Mouse (Mus musculus) embryo, embryonic 9.5 days (tissue): ENCODE results near the gene Wdr83os.
A peak's percentile ranks its signal among the peaks of the same experiment; 100 is the strongest.

Experiments
- DNase-seq: peaks from one replicate; pipeline ENCODE4 v3.0.0-alpha.2; 2017; ENCODE audit errors: extremely low spot score

Wdr83os gene

DNA sequence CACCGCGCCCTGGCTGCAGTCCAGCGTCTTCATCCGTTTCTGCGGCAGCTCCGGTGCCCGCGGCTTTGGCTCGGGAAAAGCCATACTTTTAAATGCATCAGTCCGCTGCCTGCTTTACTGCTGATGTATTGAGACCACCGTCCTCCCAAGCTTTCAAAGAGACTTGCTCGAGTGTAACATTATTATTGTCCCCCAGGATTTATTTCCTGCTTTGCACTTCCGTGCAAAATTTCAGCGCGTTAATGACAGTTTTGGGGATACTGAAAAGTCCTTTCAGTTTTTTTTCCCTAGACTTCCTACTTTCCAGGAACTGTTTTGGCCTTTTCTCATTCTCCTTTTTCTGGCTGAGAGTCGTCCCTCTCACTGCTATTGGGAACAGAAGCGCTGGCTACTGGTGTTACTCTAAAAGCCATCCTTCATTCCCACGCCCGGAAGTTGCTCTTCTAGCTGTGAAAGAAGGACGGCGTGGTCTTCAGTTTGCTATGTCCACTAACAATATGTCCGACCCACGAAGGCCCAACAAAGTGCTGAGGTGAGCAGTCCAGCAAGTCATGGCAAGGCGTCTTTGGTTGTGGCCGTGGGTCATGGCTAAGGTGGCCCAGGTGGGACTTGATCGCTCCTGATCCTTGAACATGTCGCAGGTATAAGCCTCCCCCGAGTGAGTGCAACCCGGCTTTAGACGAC, at the start of gene Wdr83os:
Gene Wdr83os (plus strand): TSS at position 209 of the 684 bp plus-strand sequence.
- peak; percentile 82 for DNase-seq

DNA sequence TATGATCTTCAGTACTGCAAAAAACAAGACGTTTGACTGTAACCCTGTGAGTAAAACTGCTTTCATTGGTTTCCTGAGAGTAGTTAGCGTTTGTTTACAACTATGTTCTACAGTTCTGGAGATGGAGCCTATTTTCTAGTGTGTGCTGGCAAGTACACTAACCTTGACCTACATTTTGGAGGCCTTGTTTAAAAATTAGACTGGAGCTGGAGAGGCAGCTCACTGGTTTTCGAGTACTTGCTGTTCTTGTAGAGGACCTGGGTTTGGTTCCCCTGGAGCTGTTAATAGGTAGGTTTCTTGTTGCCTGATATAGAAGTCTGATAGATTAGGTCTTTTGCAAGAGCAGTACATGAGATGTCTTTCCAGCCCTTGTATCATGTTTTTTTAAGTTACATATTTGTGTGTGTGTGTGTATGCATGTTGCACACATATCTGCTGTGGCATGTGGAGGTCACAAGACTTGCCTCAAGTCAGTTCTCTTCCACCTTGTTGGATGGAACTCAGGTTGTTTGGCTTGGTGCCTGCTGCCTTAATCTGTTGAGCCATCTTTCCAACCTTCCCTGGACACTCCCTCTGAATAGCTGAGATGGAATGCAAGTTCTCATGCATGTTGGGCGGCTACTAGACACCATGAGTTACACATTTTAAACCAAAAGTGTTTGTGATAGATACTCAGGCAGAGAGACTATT, 47.8 kb upstream of the Wdr83os start:
- DNase-seq: no peak

DNA sequence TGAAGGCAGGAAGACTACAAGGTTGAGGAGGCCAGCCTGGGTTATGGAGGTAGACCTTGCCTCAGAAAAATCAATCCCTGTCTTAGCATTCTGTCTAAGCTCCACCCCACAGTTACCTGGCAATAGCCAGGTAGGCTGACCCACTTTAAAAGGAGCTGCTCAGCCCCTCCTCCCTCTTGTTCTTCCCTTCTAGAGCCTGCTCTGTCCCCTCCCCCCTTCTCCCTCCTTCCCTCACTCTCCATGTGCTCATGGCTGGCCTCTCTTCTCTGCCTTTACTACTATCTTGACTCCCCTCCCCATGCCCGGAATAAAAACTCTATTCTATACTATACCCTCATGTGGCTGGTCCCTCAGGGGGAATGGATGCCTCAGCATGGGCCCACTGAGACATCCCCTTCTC, 46.7 kb upstream of the Wdr83os start:
- DNase-seq: no peak

DNA sequence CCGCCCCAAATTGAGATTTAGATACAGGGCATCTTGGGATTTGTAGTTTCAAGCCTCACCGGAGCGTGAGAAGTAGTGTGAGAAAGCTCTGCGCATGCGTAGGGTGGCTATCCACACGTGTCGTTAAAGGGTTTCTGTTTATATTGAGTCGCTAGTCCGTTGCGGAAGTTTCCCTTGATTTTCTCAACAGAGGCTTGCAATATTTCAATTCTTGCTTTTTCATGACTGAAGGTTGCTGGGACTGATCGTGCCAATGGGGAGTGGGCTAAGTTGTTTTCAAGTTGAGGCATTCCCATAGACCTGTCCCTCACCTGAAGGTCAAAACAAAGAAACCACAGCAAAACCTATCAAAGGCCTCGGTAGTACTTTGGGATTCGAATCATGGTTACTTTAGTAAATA, 45.8 kb upstream of the Wdr83os start:
- DNase-seq: peak; percentile 80

GRCm38 (mm10) chr8:85035165-85035727, 45.3 kb upstream of the Wdr83os start:
- DNase-seq: peak; percentile 50

DNA sequence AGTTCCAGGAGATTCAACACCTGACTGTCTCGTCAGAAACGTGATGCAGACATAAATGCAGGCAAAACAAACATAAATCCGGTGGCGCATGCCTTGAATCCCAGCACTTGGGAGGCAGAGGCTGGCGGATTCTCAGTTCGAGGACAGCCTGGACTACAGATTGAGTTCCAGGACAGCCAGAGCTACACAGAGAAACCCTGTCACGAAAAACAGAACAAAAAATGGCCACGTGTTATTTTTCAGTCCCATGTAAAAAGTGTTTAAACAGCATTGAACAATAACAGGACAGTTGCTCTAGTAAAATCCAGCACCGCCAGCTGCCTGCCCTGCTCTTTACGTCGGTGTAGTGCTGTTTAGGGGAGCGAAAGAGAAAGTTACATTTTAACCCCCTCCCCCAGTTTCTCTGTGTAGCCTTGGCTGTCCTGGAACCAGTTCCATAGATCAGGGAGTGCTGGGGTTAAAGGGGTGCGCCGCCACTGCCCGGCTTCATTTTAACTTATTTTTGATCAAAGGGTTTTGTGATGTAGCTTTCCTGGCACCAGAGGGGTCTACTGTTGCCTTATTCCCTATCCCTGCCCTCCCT, 44.7 kb upstream of the Wdr83os start:
- no peak for DNase-seq

GRCm38 (mm10) chr8:85036381-85036717, 44.2 kb upstream of the Wdr83os start:
- DNase-seq: no peak

DNA sequence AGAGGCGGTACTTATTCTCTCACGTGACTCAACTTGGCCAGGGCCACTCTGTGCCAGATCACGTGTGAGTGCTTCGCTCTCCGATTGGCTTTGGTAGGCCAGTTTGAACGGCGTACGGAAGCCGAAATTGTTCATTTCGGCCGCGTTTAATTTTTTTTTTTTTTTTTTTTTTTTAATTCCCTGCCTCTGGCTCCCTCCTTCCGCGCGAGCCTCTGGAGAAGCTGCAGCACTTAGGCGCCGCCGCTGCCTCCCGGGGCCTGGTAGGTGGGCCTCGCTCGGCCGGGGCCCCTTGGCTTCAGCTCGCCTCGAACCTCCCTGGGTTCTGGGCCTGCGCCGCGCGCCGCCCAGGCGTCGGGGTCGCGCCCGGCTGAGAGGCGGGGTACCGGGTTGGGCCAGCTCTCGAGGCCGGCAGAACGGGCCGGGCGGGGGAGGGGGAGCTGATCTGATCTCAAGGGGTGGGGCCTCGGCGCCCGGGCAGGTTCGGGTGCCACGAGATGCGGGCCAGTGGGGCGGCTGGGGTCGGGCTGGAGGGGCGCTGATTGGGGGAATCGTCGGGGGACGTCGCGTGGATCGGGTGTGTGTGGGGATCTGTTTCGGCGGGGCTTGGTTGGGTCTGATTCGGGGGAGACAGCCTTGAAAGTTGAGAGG, 43.7 kb upstream of the Wdr83os start, which contains the start of gene Tnpo2:
Gene Tnpo2 (plus strand): TSS at position 198 of the 648 bp plus-strand sequence.
- peak; percentile 92 for DNase-seq

- no peak for DNase-seq
These were observed 43.2 kb upstream of the Wdr83os start for GRCm38 (mm10) chr8:85037366-85037680.

DNA sequence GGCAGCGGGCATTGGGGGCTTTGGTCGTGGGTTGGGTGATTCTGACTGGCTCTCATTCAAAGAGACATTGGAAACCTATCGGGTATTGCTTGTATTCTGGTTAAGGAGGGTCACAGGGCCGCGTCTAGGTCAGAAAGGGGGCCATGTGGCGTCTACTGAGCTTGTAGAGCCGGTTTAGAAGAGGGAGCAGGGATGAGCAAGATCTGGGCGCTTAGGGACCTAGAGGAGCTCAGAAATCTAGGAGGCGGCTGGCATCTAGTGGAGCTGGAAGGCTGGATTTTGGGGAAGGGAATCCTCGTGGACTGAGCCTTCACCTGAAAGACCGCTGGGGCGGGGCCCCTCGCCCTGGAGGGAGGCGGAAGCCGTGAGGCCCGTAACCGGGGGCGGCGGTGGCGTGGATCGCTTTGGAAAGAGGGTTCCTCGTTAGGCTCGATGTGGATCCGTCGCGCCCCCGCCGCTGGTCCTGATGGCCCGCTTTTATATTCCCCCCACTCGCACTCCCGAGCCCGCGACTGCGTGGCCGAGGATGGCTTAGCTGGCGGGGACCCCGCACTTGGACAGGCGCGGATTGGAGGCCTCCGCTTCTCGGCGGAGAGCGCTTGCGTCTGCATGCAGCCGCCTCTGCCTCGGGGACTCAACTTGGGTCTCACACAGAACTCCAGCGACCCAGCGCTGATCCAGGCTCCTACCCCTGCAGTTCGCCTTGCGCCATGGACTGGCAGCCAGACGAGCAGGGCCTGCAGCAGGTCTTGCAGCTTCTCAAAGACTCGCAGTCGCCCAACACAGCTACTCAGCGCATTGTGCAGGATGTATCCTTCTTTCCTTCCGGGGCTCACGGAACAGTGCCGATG, 42.6 kb upstream of the Wdr83os start:
- DNase-seq: peak; percentile 78

GRCm38 (mm10) chr8:85043619-85044018, 36.9 kb upstream of the Wdr83os start:
- no peak for DNase-seq

DNA sequence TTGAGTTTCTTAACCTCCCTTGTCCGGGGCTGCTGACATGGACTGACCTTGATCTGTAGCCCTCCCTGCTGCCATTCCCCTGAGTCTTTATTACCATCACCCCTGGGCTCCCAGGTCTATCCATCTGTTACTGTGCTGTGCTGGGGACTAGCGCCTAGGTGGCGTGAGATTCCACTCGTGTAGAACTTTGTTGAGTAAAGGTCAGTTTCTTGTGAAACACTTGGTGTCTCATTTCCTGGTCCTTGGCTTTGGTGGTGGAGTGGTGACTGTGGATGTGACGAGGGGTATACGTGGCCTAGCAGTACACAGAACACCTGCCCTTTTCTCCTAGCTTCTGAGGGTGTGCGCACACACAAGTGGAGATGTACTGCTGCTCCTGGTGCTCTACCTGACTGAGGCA, 23.2 kb upstream of the Wdr83os start:
- DNase-seq: no peak

DNA sequence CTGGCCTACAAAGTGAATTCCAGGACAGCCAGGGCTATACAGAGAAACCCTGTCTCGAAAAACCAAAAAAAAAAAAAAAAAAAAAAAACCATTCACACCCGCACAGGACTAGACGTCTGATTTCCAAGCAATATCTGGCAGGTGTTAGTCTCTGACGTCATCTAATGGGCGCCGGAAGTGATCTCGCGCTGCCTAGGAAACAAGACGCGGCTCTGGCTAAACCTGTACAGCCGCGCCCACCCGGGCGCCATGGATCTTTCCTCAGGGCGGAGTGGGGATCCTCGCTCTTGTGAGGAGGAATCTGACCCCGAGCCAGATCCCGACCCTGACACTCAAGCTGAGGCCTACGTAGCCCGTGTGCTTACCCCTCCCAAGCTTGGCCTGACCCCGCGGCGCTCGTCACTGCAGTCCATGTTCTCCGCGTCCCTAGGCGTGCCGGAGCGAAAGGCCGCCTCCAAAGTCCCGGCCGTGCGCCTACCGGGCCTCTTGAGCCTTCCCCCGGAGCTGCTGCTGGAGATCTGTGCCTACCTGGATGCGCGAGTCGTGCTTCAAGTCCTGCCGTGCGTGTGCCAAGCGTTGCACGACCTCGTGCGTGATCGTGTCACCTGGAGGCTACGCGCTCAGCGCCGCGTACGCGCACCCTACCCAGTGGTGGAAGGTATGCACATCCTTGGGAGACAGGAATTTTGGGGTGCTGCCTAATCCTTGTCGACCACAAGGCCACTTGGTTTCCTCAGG, 20.5 kb upstream of the Wdr83os start, which contains the start of gene Fbxw9:
Gene Fbxw9 (plus strand): TSS at position 177 of the 738 bp plus-strand sequence.
- DNase-seq: peak; percentile 89

- DNase-seq: no peak
These were observed 17.9 kb upstream of the Wdr83os start for GRCm38 (mm10) chr8:85062603-85063002.

- no peak for DNase-seq
These were observed 15.3 kb upstream of the Wdr83os start for GRCm38 (mm10) chr8:85065213-85065612.

- no peak for DNase-seq
These were observed 13.4 kb upstream of the Wdr83os start for GRCm38 (mm10) chr8:85067155-85067554.

GRCm38 (mm10) chr8:85067982-85068381, 12.6 kb upstream of the Wdr83os start, which contains the start of gene Gm5741:
Gene Gm5741, minus strand, starts transcription at chr8:85067982.
- no peak for DNase-seq

DNA sequence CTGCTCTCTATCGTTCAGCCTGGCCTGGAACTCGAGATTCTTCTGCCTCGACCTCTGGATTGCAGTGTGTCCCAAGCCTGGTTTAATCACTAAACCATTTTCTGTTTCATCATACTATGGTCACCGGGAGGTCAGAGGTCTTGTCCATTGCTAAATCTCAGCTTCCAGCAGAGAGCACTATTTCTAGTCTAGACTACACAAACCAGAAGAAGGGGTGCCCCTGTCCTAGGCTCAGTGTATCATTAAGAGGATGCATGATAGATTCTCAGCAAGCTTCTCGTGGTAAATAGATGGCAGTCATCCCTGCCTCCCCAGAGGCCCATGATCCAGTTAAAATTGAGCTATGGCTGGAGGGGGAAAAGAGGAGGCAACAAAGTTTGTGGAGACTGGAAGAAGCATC, 9.5 kb upstream of the Wdr83os start:
- DNase-seq: peak; percentile 51

GRCm38 (mm10) chr8:85071514-85072281, 8.8 kb upstream of the Wdr83os start, which contains the start of gene Dhps:
Gene Dhps, plus strand, starts transcription at chr8:85071757.
- DNase-seq: peak; percentile 86
